Mouse (Mus musculus): ENCODE results near the gene Ajm1. TPM values are rescaled to one million over a fixed set of nuclear protein-coding genes. Genes with fewer than 3 reads are reported as not detected.
A peak's percentile ranks its signal among the peaks of the same experiment; 100 is the strongest.

Ajm1 gene
- polyA plus RNA-seq, 1 experiment, result not detected

GRCm38 (mm10) chr2:25579737-25580460 lies 1.7 kb downstream of the Ajm1 start:
- no peak overlapping the region for H3K27ac ChIP-seq (ENCODE audit: insufficient read depth, low read depth, low read length)
- peaks cover 69% of the 10 kb centered on the region for H3K4me1 ChIP-seq (ENCODE audit: control insufficient read depth, insufficient read depth, low read length)
- TF ChIP-seq POLR2A (IDR thresholded peaks at IDR 0.05; ENCODE audit: insufficient read depth, low read depth, low read length) (no peak), CTCF (IDR thresholded peaks at IDR 0.05; ENCODE audit: insufficient read depth, low read depth, low read length) (no peak)
- H3K4me3 ChIP-seq (ENCODE audit: insufficient read depth, low read depth, low read length), result no peak overlapping the region
- 24% methylated on average over 27 of the region's 27 CpGs for WGBS

GRCm38 (mm10) chr2:25578796-25579736 lies 2.5 kb downstream of the Ajm1 start:
- no peak overlapping the region for H3K27ac ChIP-seq (ENCODE audit: insufficient read depth, low read depth, low read length)
- peaks cover 66% of the 10 kb centered on the region for H3K4me1 ChIP-seq (ENCODE audit: control insufficient read depth, insufficient read depth, low read length)
- TF ChIP-seq CTCF (IDR thresholded peaks at IDR 0.05; ENCODE audit: insufficient read depth, low read depth, low read length), result no peak
- no peak for TF ChIP-seq POLR2A (IDR thresholded peaks at IDR 0.05; ENCODE audit: insufficient read depth, low read depth, low read length)
- no peak overlapping the region for H3K4me3 ChIP-seq (ENCODE audit: insufficient read depth, low read depth, low read length)
- 56% methylated on average over 77 of the region's 77 CpGs for WGBS

GRCm38 (mm10) chr2:25577951-25578795 lies 3.4 kb downstream of the Ajm1 start:
- no peak overlapping the region for H3K27ac ChIP-seq (ENCODE audit: insufficient read depth, low read depth, low read length)
- H3K4me3 ChIP-seq (ENCODE audit: insufficient read depth, low read depth, low read length), result no peak overlapping the region
- TF ChIP-seq POLR2A (IDR thresholded peaks at IDR 0.05; ENCODE audit: insufficient read depth, low read depth, low read length) (no peak), CTCF (IDR thresholded peaks at IDR 0.05; ENCODE audit: insufficient read depth, low read depth, low read length) (no peak)
- H3K4me1 ChIP-seq (ENCODE audit: control insufficient read depth, insufficient read depth, low read length), result peaks cover 64% of the 10 kb centered on the region
- 55% methylated on average over 75 of the region's 75 CpGs for WGBS

- 43% methylated on average over 92 of the region's 92 CpGs for WGBS
- Histone ChIP-seq H3K27ac (ENCODE audit: insufficient read depth, low read depth, low read length) (no peak overlapping the region), H3K4me1 (ENCODE audit: control insufficient read depth, insufficient read depth, low read length) (peaks cover 59% of the 10 kb centered on the region), H3K4me3 (ENCODE audit: insufficient read depth, low read depth, low read length) (no peak overlapping the region)
- no peak for TF ChIP-seq CTCF (IDR thresholded peaks at IDR 0.05; ENCODE audit: insufficient read depth, low read depth, low read length)
- no peak for TF ChIP-seq POLR2A (IDR thresholded peaks at IDR 0.05; ENCODE audit: insufficient read depth, low read depth, low read length)
These were observed 4.3 kb downstream of the Ajm1 start for GRCm38 (mm10) chr2:25576965-25577891.

- Histone ChIP-seq H3K4me1 (ENCODE audit: control insufficient read depth, insufficient read depth, low read length) (peaks cover 53% of the 10 kb centered on the region), H3K4me3 (ENCODE audit: insufficient read depth, low read depth, low read length) (no peak overlapping the region), H3K27ac (ENCODE audit: insufficient read depth, low read depth, low read length) (0 out of 2 replicates have a peak overlapping the region, but pooled peaks have one; percentile 56)
- 73% methylated on average over 16 of the region's 16 CpGs for WGBS
- TF ChIP-seq POLR2A (IDR thresholded peaks at IDR 0.05; ENCODE audit: insufficient read depth, low read depth, low read length) (no peak), CTCF (IDR thresholded peaks at IDR 0.05; ENCODE audit: insufficient read depth, low read depth, low read length) (no peak)
These were observed 5.3 kb downstream of the Ajm1 start for GRCm38 (mm10) chr2:25576028-25576850.

DNA sequence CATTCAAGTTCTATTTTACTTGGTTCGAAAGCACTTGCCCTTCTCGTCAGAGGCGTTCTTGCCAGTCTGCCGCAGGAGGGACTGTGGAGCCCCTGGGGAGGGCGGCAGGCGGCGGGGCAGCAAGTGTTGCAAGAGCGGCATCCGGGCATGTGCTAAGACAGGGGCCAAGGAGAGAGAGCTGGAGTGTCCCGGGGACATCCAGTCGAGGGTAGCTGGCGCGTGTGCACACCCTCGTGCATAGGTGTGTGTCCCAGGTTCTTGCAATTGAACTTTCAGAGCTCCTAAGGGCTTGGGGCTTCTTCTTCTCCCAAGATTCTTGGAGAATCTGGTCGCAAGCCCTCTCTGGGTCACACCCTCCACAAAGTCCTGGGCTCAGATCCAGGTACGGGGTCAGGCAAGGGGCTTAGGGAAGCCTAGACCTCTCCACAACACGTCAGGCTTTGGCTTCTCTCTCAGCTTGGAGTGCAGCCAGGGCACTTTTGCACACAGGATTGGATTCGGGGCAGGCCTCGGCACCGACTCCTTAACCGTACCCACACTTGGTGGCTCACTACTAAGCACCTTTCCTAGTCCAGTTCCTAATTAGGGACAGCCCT lies 6.0 kb downstream of the Ajm1 start:
- Histone ChIP-seq H3K27ac (ENCODE audit: insufficient read depth, low read depth, low read length) (0 out of 2 replicates have a peak overlapping the region, but pooled peaks have one; percentile 56), H3K4me1 (ENCODE audit: control insufficient read depth, insufficient read depth, low read length) (peaks cover 51% of the 10 kb centered on the region), H3K4me3 (ENCODE audit: insufficient read depth, low read depth, low read length) (peak overlapping the region; percentile 69)
- no peak for TF ChIP-seq POLR2A (IDR thresholded peaks at IDR 0.05; ENCODE audit: insufficient read depth, low read depth, low read length)
- no peak for TF ChIP-seq CTCF (IDR thresholded peaks at IDR 0.05; ENCODE audit: insufficient read depth, low read depth, low read length)
- 8% methylated on average over 21 of the region's 21 CpGs for WGBS
